Mouse (Mus musculus) E14TG2a.4 (cell line): Measurements from ENCODE around the gene Pgap1.

Source experiments
- H3K27me3 ChIP-seq: 2 replicates; pipeline ENCODE4 v1.6.1; 2014; ENCODE audit warnings: low read length, control low read depth; ENCODE audit not compliant: insufficient read depth
- H3K36me3 ChIP-seq: 2 replicates; pipeline ENCODE4 v1.6.1; 2014; ENCODE audit warnings: low read length, control low read depth; ENCODE audit not compliant: insufficient read depth
- H3K4me1 ChIP-seq: replicated peaks from 2 replicates; pipeline ENCODE4 v1.6.1; 2014; ENCODE audit warnings: low read depth, low read length, control low read depth
- H3K4me3 ChIP-seq: replicated peaks from 2 replicates; pipeline ENCODE4 v1.5.1; 2014; ENCODE audit warnings: mild to moderate bottlenecking, low read length
- H3K9me3 ChIP-seq: 2 replicates; pipeline ENCODE4 v1.6.1; 2014; ENCODE audit warnings: low read length, control low read depth
- CTCF ChIP-seq: conservative IDR thresholded peaks from 2 replicates; pipeline ENCODE4 v1.5.1; 2014; ENCODE audit warnings: low read length

The Pgap1 gene

DNA sequence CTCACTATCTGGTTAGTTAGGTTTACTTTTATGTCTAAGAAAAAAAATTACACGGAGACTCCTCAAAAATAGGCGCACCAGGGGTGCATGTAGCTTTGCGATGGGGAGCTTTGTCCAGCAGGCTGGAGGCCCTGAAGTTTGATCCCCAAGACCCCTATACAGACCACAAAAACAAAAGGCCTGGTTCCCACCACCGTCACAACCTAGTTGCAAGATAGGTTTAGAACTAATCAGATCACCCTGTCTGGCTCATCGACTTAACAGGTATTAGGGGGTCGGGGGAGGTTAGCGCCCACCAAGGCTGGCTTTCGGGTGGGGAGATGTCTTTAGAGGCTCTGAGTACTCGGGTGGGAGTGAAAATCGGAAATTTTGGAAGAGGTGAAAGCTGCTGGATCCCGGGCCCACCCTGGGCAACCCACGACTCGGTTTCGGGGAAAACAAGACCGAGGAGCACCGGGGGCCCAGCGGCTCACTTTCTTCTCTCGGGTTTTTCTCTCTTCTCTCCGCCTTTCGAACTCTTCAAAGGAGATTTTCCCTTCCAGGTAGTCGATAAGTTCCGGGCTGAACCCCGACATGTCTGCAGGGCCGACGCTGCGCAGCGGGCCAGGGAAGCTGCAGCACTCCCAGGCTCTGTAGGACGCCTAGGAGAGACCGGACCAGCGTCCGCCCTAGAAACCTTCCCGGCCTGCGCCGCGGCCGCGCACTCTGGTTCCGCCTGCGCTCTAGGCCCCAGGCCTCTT is 119.0 kb downstream of the Pgap1 start, which contains the start of gene Gtf3c3:
Gtf3c3 (minus strand) TSS at position 632 of the 740 bp plus-strand sequence.
- Histone ChIP-seq H3K27me3 (no peaks in the 10 kb centered on the region), H3K4me3 (peak within 1 kb of the TSS; percentile 90), H3K9me3 (no peaks in the 10 kb centered on the region), H3K4me1 (peaks cover 13% of the 10 kb centered on the region), H3K36me3 (peaks cover 27% of the 10 kb centered on the region)
- TF ChIP-seq CTCF, result no peak
